10 mouse cellular contexts compared by ENCODE assay signal in genomic region chr19:4712781-4713526, GRCm38 (mm10). TPM values are rescaled to one million over a fixed set of nuclear protein-coding genes. Genes with fewer than 3 reads are reported as not detected.
DNase-seq lines count a peak whose midpoint lies in the region; ATAC-seq lines count a peak whose summit lies in the region.
"Had no signal": no experiment of that assay in that cellular context is flagged by ENCODE, and none has a peak within 500 bp of the region (broad histone marks: within the 10 kb centered on the region; RNA-seq: fewer than 3 reads in every experiment).

No protein-coding gene starts in this region.

- WGBS in kidney, embryonic 16.5 days = 43% methylated on average over 13 of the region's 13 CpGs
- 38% methylated on average over 13 of the region's 13 CpGs for WGBS in embryonic facial prominence, embryonic 10.5 days
- 23% methylated on average over 13 of the region's 13 CpGs for WGBS in hindbrain, embryonic 14.5 days
- 20% methylated on average over 13 of the region's 13 CpGs for WGBS in midbrain, embryonic 15.5 days

- H3K4me3 ChIP-seq in kidney, embryonic 16.5 days (ENCODE audit: low read length) = peak overlapping the region; percentile 68
- peak overlapping the region; percentile 78 for H3K4me3 ChIP-seq in embryonic facial prominence, embryonic 10.5 days
- H3K4me3 ChIP-seq in hindbrain, embryonic 14.5 days (replicated peaks; ENCODE audit: low read length) = peak overlapping the region; percentile 84
- H3K4me3 ChIP-seq in midbrain, embryonic 15.5 days = peak overlapping the region; percentile 92

- H3K27ac ChIP-seq in kidney, embryonic 16.5 days (ENCODE audit: low read length) = no peak overlapping the region
- peak overlapping the region; percentile 90 for H3K27ac ChIP-seq in embryonic facial prominence, embryonic 10.5 days (replicated peaks)
- peak overlapping the region; percentile 93 for H3K27ac ChIP-seq in hindbrain, embryonic 14.5 days
- H3K27ac ChIP-seq in midbrain, embryonic 15.5 days = peak overlapping the region; percentile 95

- ATAC-seq in kidney, embryonic 16.5 days (ENCODE audit: low FRiP score, low TSS enrichment) = no peak
- no peak for ATAC-seq in hindbrain, embryonic 14.5 days (ENCODE audit: low FRiP score)
- peak; percentile 22; the same call in 1 of the 2 replicates for ATAC-seq in midbrain, embryonic 15.5 days (replicated peaks)
- ATAC-seq in erythroblast, adult 5-6 weeks (replicated peaks; ENCODE audit: low FRiP score, poor library complexity, severe bottlenecking) = no peak
- ATAC-seq: Patski had no signal

- H3K27me3 ChIP-seq in kidney, embryonic 16.5 days (ENCODE audit: insufficient read depth, low read length) = peaks cover 52% of the 10 kb centered on the region
- H3K27me3 ChIP-seq in embryonic facial prominence, embryonic 10.5 days (replicated peaks; ENCODE audit: low read depth, poor library complexity, severe bottlenecking) = peaks cover 81% of the 10 kb centered on the region
- H3K27me3 ChIP-seq in hindbrain, embryonic 14.5 days (ENCODE audit: control insufficient read depth, insufficient read depth, low read length) = no peaks in the 10 kb centered on the region
- no peaks in the 10 kb centered on the region for H3K27me3 ChIP-seq in midbrain, embryonic 15.5 days (replicated peaks)

- DNase-seq in kidney, postnatal 14 days = no peak
- no peak for DNase-seq in embryonic facial prominence, embryonic 10.5 days (ENCODE audit: low spot score)
- peak; percentile 24 for DNase-seq in hindbrain, embryonic 14.5 days (ENCODE audit: low spot score)
- DNase-seq in ovary, postnatal 14 days (ENCODE audit: low spot score) = no peak
- DNase-seq in left cerebral cortex, adult 11 months (ENCODE audit: low spot score) = no peak
- DNase-seq: right cerebral cortex, adult 18-20 months had no signal

- peak overlapping the region; percentile 100 for H3K4me2 ChIP-seq in kidney, embryonic 16.5 days (replicated peaks; ENCODE audit: low read depth, low read length)
- H3K4me2 ChIP-seq in hindbrain, embryonic 14.5 days (replicated peaks) = peak overlapping the region; percentile 61
- H3K4me2 ChIP-seq in midbrain, embryonic 15.5 days = peak overlapping the region; percentile 68

- peaks cover 13% of the 10 kb centered on the region for H3K4me1 ChIP-seq in kidney, embryonic 16.5 days (ENCODE audit: insufficient read depth, low read length)
- H3K4me1 ChIP-seq in embryonic facial prominence, embryonic 10.5 days = peaks cover 33% of the 10 kb centered on the region
- peaks cover 33% of the 10 kb centered on the region for H3K4me1 ChIP-seq in hindbrain, embryonic 14.5 days (replicated peaks; ENCODE audit: control insufficient read depth, insufficient read depth, low read length)
- peaks cover 41% of the 10 kb centered on the region for H3K4me1 ChIP-seq in midbrain, embryonic 15.5 days

- H3K36me3 ChIP-seq in kidney, embryonic 16.5 days (ENCODE audit: insufficient read depth, low read length) = no peaks in the 10 kb centered on the region
- no peaks in the 10 kb centered on the region; the same call in 1 of the 2 replicates for H3K36me3 ChIP-seq in embryonic facial prominence, embryonic 10.5 days (replicated peaks)
- peaks cover 4% of the 10 kb centered on the region; the same call in 1 of the 2 replicates for H3K36me3 ChIP-seq in hindbrain, embryonic 14.5 days (replicated peaks; ENCODE audit: control insufficient read depth, insufficient read depth)
- H3K36me3 ChIP-seq in midbrain, embryonic 15.5 days (replicated peaks) = no peaks in the 10 kb centered on the region

- no peaks in the 10 kb centered on the region for H3K9me3 ChIP-seq in kidney, embryonic 16.5 days (ENCODE audit: low read length)
- no peaks in the 10 kb centered on the region for H3K9me3 ChIP-seq in embryonic facial prominence, embryonic 10.5 days
- no peaks in the 10 kb centered on the region for H3K9me3 ChIP-seq in hindbrain, embryonic 14.5 days (ENCODE audit: control insufficient read depth, low read length)
- H3K9me3 ChIP-seq in midbrain, embryonic 15.5 days = no peaks in the 10 kb centered on the region

- H3K9ac ChIP-seq in kidney, embryonic 16.5 days (replicated peaks; ENCODE audit: low read length) = no peak overlapping the region; the same call in 1 of the 2 replicates
- peak overlapping the region; percentile 95 for H3K9ac ChIP-seq in hindbrain, embryonic 14.5 days
- peak overlapping the region; percentile 89 for H3K9ac ChIP-seq in midbrain, embryonic 15.5 days

RNA-seq across cellular contexts. Expression of gene Sptbn2, which starts 2.0 kb away (rescaled TPM):
- 3.2 and 3.8 TPM in 2 replicates for polyA plus RNA-seq in kidney, embryonic 16.5 days (2015; fragmentation: Nextera tagmentation; extraction: Ambion mirVana)
- 7.7 and 8.9 TPM in 2 replicates for polyA plus RNA-seq in embryonic facial prominence, embryonic 10.5 days (2016; fragmentation: Nextera tagmentation; extraction: Ambion mirVana)
- polyA plus RNA-seq in hindbrain, embryonic 14.5 days (2014; fragmentation: Nextera tagmentation; extraction: Ambion mirVana) = 38.3 and 38.4 TPM in 2 replicates
- 35.2 and 39.8 TPM in 2 replicates for polyA plus RNA-seq in midbrain, embryonic 15.5 days (2015; fragmentation: Nextera tagmentation; extraction: Ambion mirVana)
- total RNA-seq in erythroblast, adult 5-6 weeks (2015; ENCODE audit: low replicate concordance) = not detected in 2 replicates
- total RNA-seq in erythroblast, adult 5-6 weeks (2017; ENCODE audit: low replicate concordance) = not detected in 2 replicates

RNA-seq across cellular contexts. Expression of gene Gm960, which starts 14.5 kb away (rescaled TPM):
- polyA plus RNA-seq in kidney, embryonic 16.5 days (2015; fragmentation: Nextera tagmentation; extraction: Ambion mirVana) = 2.0 and 4.3 TPM in 2 replicates
- polyA plus RNA-seq in embryonic facial prominence, embryonic 10.5 days (2016; fragmentation: Nextera tagmentation; extraction: Ambion mirVana) = 2.0 and 2.6 TPM in 2 replicates
- 5.4 and 6.3 TPM in 2 replicates for polyA plus RNA-seq in hindbrain, embryonic 14.5 days (2014; fragmentation: Nextera tagmentation; extraction: Ambion mirVana)
- polyA plus RNA-seq in midbrain, embryonic 15.5 days (2015; fragmentation: Nextera tagmentation; extraction: Ambion mirVana) = 5.6 and 7.7 TPM in 2 replicates
- not detected in 2 replicates for total RNA-seq in erythroblast, adult 5-6 weeks (2015; ENCODE audit: low replicate concordance)
- total RNA-seq in erythroblast, adult 5-6 weeks (2017; ENCODE audit: low replicate concordance) = 0.56 TPM in 1 of 2 replicates, not detected in the other

RNA-seq across cellular contexts. Expression of gene Rbm4b, which starts 43.3 kb away (rescaled TPM):
- polyA plus RNA-seq in kidney, embryonic 16.5 days (2015; fragmentation: Nextera tagmentation; extraction: Ambion mirVana) = 75.5 and 77.2 TPM in 2 replicates
- 102 and 114 TPM in 2 replicates for polyA plus RNA-seq in embryonic facial prominence, embryonic 10.5 days (2016; fragmentation: Nextera tagmentation; extraction: Ambion mirVana)
- polyA plus RNA-seq in hindbrain, embryonic 14.5 days (2014; fragmentation: Nextera tagmentation; extraction: Ambion mirVana) = 132 and 136 TPM in 2 replicates
- 180 and 188 TPM in 2 replicates for polyA plus RNA-seq in midbrain, embryonic 15.5 days (2015; fragmentation: Nextera tagmentation; extraction: Ambion mirVana)
- total RNA-seq in erythroblast, adult 5-6 weeks (2015; ENCODE audit: low replicate concordance) = 0.58 and 4.0 TPM in 2 replicates
- 6.6 and 7.5 TPM in 2 replicates for total RNA-seq in erythroblast, adult 5-6 weeks (2017; ENCODE audit: low replicate concordance)
